Mouse (Mus musculus): ENCODE results near the gene Gm3045. TPM values are rescaled to one million over a fixed set of nuclear protein-coding genes. Genes with fewer than 3 reads are reported as not detected.
A peak's percentile ranks its signal among the peaks of the same experiment; 100 is the strongest.

The Gm3045 gene
- polyA plus RNA-seq, 1 experiment from 2014 or later, result not detected

DNA sequence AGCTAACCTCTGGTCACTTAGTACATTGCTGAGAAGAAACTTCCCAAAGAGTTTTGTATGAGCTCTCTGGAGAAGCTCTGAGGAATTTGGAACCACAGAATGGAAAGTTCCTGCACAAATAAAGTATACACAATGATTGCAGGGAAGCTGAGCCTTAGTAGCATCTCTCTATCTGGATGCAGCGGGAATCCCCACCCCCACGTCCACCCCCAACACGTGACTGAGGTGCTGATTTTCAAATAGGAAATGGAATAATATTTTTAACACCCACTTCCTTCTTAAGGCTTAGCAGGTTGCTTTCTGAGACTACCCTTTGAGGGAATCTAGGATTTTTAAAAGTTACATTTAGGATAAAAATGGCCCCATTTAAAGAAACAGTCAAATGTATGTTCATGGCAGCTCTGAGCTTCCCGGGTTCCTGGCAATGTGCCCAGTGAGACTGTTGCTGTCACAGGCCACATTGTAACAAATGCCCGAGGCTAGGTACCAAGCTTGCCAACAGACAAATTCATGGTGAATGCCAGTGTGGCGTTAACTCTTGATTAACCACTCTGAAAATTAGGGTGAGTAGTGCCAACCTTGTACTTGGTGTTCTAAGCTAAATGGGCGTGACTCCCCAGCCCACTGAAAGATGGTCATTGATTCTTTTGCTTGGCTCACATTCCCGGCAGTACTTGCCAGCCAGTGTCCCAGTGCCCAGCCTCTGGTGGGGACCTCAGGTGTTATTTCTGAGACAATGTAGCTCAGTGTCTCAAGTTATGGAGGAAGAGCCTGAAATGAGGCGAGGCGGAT, 23.0 kb downstream of the Gm3045 start:
- Histone ChIP-seq H3K9me3 (ENCODE audit: low read length) (no peaks in the 10 kb centered on the region), H3K27ac (ENCODE audit: low read depth) (no peak overlapping the region), H3K4me1 (ENCODE audit: insufficient read depth) (no peaks in the 10 kb centered on the region), H3K4me2 (ENCODE audit: low read depth, low read length) (no peak overlapping the region), H3K4me3 (ENCODE audit: low read depth, low read length) (no peak overlapping the region), H3K9ac (replicated peaks) (no peak overlapping the region), H3K27me3 (ENCODE audit: insufficient read depth, low read length) (no peaks in the 10 kb centered on the region), H3K36me3 (replicated peaks; ENCODE audit: insufficient read depth, low read length) (no peaks in the 10 kb centered on the region; the same call in 1 of the 2 replicates)
- DNase-seq, result no peak
- no peak for ATAC-seq
- WGBS (ENCODE audit: insufficient replicate concordance), result 66% methylated on average over 10 of the region's 10 CpGs
- TF ChIP-seq CTCF (IDR thresholded peaks at IDR 0.05; ENCODE audit: low read depth) (no peak), EP300 (IDR thresholded peaks at IDR 0.05; ENCODE audit: low read depth) (no peak)

DNA sequence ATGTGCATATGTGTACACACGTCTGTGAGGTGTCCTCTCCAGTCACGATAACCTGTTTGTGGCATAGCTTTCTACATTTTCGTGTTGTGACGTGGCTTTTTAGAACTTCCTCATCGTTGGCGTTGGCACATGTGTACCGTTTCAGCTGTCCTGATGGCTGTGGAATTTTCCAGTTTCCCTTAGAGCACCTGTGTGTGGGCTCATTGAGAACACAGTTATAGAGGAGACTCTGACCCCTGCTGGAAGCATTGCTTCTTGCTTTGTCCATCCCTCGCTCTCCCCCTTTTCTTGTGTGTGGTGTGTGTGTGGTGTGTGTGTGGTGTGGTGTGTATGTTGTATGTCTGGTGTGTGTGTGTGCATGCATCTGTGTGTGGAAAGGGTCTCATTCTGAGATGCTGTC, 23.6 kb downstream of the Gm3045 start:
- 71% methylated on average over 8 of the region's 8 CpGs for WGBS (ENCODE audit: insufficient replicate concordance)
- Histone ChIP-seq H3K36me3 (replicated peaks; ENCODE audit: insufficient read depth, low read length) (no peaks in the 10 kb centered on the region; the same call in 1 of the 2 replicates), H3K9ac (replicated peaks) (no peak overlapping the region), H3K9me3 (ENCODE audit: low read length) (no peaks in the 10 kb centered on the region), H3K27ac (ENCODE audit: low read depth) (no peak overlapping the region), H3K4me2 (ENCODE audit: low read depth, low read length) (no peak overlapping the region), H3K4me3 (ENCODE audit: low read depth, low read length) (no peak overlapping the region), H3K4me1 (ENCODE audit: insufficient read depth) (no peaks in the 10 kb centered on the region), H3K27me3 (ENCODE audit: insufficient read depth, low read length) (no peaks in the 10 kb centered on the region)
- DNase-seq (no peak), ATAC-seq (no peak)
- TF ChIP-seq EP300 (IDR thresholded peaks at IDR 0.05; ENCODE audit: low read depth), result no peak
- TF ChIP-seq CTCF (IDR thresholded peaks at IDR 0.05; ENCODE audit: low read depth), result no peak

DNA sequence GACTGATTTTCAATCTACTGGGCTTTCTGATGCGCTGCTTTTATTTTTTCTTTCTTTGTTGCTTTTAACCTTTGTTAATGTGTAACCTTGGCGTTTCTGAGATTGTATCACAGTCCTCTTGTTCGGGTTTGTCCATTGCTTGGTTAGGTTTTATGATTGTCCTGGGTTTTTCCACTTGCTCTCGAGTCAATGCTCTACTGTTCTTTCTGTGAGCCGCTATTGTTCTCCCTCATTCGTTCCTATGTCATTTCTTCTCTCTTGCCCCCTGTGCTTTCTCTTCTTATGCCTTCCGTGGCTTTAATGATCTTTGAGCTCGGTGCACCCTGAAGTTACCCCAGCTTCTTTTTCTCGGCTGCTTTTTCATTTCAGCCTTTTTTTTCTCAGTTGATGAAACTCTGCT, 31.6 kb downstream of the Gm3045 start:
- ATAC-seq, result no peak
- H3K9ac ChIP-seq (replicated peaks), result no peak overlapping the region
- H3K4me1 ChIP-seq (ENCODE audit: insufficient read depth), result no peaks in the 10 kb centered on the region
- DNase-seq, result no peak
- no peaks in the 10 kb centered on the region for H3K9me3 ChIP-seq (ENCODE audit: low read length)
- peak overlapping the region; percentile 36; the same call in 1 of the 2 replicates for H3K4me2 ChIP-seq (ENCODE audit: low read depth, low read length)
- no peak overlapping the region for H3K27ac ChIP-seq (ENCODE audit: low read depth)
- H3K27me3 ChIP-seq (ENCODE audit: insufficient read depth, low read length), result no peaks in the 10 kb centered on the region
- no peaks in the 10 kb centered on the region for H3K36me3 ChIP-seq (replicated peaks; ENCODE audit: insufficient read depth, low read length)
- no peak overlapping the region for H3K4me3 ChIP-seq (ENCODE audit: low read depth, low read length)
- WGBS (ENCODE audit: insufficient replicate concordance), result 40% methylated on average over 9 of the region's 9 CpGs
- no peak for TF ChIP-seq CTCF (IDR thresholded peaks at IDR 0.05; ENCODE audit: low read depth)
- TF ChIP-seq EP300 (IDR thresholded peaks at IDR 0.05; ENCODE audit: low read depth), result no peak

DNA sequence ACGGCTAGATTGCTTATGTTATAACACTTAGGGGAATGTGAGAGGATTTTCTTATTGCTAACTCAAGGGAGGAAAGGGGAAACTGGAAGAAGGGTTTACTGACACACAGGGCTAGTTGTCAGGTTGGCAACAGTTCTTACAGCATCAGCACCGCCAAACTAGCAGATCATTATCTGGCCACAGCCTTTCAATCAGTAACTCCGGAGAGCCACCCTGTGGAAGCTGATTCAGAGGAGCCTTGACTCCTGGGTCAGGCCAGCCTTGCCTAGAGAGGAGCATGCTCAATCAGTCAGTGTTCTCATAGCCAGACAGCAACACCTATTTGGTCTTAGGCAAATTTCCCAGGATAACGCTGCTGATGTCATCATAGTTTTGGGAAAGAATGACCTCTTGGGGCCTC, 35.1 kb downstream of the Gm3045 start:
- no peaks in the 10 kb centered on the region for H3K9me3 ChIP-seq (ENCODE audit: low read length)
- no peaks in the 10 kb centered on the region for H3K36me3 ChIP-seq (replicated peaks; ENCODE audit: insufficient read depth, low read length)
- ATAC-seq, result no peak; the same call in 1 of the 2 replicates
- TF ChIP-seq EP300 (IDR thresholded peaks at IDR 0.05; ENCODE audit: low read depth) (no peak), CTCF (IDR thresholded peaks at IDR 0.05; ENCODE audit: low read depth) (0 out of 2 replicates have a peak, but pooled peaks have one; percentile 13)
- H3K27me3 ChIP-seq (ENCODE audit: insufficient read depth, low read length), result no peaks in the 10 kb centered on the region
- no peak for DNase-seq
- no peak overlapping the region for H3K27ac ChIP-seq (ENCODE audit: low read depth)
- H3K4me3 ChIP-seq (ENCODE audit: low read depth, low read length), result no peak overlapping the region
- no peaks in the 10 kb centered on the region for H3K4me1 ChIP-seq (ENCODE audit: insufficient read depth)
- H3K9ac ChIP-seq (replicated peaks), result no peak overlapping the region
- WGBS (ENCODE audit: insufficient replicate concordance), result 58% methylated on average over 4 of the region's 4 CpGs
- no peak overlapping the region for H3K4me2 ChIP-seq (ENCODE audit: low read depth, low read length)

DNA sequence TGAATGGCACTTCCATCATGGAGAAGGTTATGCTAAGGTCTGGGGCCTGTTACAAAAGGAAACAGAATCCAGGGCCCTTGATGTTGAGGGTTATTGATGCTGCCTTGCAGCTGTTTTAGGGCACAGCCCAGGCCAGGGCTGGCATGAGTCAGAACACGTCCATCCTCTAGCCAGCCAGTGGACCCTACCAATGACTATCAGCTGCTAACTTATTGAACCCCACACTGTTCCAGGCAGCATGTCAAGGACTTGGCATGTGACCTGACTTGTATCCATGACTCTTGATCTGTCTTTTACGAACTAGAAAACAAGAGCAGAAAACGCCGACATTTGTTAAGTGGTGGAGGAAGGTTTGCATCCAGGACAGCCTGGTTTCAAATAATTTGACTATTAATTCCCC, 36.4 kb downstream of the Gm3045 start:
- no peak for ATAC-seq
- TF ChIP-seq EP300 (IDR thresholded peaks at IDR 0.05; ENCODE audit: low read depth) (no peak), CTCF (IDR thresholded peaks at IDR 0.05; ENCODE audit: low read depth) (no peak)
- Histone ChIP-seq H3K9ac (replicated peaks) (no peak overlapping the region), H3K27me3 (ENCODE audit: insufficient read depth, low read length) (no peaks in the 10 kb centered on the region), H3K27ac (ENCODE audit: low read depth) (no peak overlapping the region), H3K4me3 (ENCODE audit: low read depth, low read length) (no peak overlapping the region), H3K4me2 (ENCODE audit: low read depth, low read length) (no peak overlapping the region), H3K4me1 (ENCODE audit: insufficient read depth) (no peaks in the 10 kb centered on the region), H3K36me3 (replicated peaks; ENCODE audit: insufficient read depth, low read length) (no peaks in the 10 kb centered on the region), H3K9me3 (ENCODE audit: low read length) (no peaks in the 10 kb centered on the region)
- DNase-seq, result no peak
- 83% methylated on average over 4 of the region's 4 CpGs for WGBS (ENCODE audit: insufficient replicate concordance)

DNA sequence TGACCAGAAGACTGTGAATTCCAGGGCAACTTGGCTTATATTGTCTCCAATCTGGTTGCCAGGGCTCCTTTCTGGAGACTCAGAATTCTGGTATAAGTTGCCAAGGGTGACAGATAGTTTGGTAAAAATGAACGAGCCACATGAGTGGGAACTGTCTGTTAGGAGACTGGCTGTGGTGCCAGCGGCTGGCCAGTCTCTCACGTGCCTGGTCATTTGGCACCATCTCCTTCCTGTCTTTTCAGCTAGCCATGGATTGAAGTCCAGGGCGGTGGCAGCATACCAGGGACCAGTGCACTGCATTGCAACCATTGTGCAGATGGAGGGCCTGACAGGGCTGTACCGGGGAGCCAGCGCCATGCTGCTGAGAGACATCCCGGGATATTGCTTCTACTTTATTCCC, 36.9 kb downstream of the Gm3045 start:
- Histone ChIP-seq H3K9me3 (ENCODE audit: low read length) (no peaks in the 10 kb centered on the region), H3K27ac (ENCODE audit: low read depth) (no peak overlapping the region), H3K4me2 (ENCODE audit: low read depth, low read length) (no peak overlapping the region), H3K4me1 (ENCODE audit: insufficient read depth) (no peaks in the 10 kb centered on the region), H3K4me3 (ENCODE audit: low read depth, low read length) (no peak overlapping the region), H3K9ac (replicated peaks) (no peak overlapping the region), H3K27me3 (ENCODE audit: insufficient read depth, low read length) (no peaks in the 10 kb centered on the region), H3K36me3 (replicated peaks; ENCODE audit: insufficient read depth, low read length) (no peaks in the 10 kb centered on the region)
- 74% methylated on average over 7 of the region's 7 CpGs for WGBS (ENCODE audit: insufficient replicate concordance)
- DNase-seq (no peak), ATAC-seq (no peak)
- TF ChIP-seq EP300 (IDR thresholded peaks at IDR 0.05; ENCODE audit: low read depth) (no peak), CTCF (IDR thresholded peaks at IDR 0.05; ENCODE audit: low read depth) (no peak)

Data from liver, postnatal 0 days (tissue).